Mouse (Mus musculus): Measurements from ENCODE around the gene Pms1. TPM values are rescaled to one million over a fixed set of nuclear protein-coding genes. Genes with fewer than 3 reads are reported as not detected.

Gene Pms1
- 2.8 and 3.2 TPM in 2 replicates for polyA plus RNA-seq (2012)

GRCm38 (mm10) chr1:53296581-53297383 is at the start of gene Pms1, which contains the start of the genes Ormdl1 and Gm28778:
Gene Pms1, minus strand, starts transcription at chr1:53297018.
Gene Ormdl1, plus strand, starts transcription at chr1:53297095.
Gene Gm28778, plus strand, starts transcription at chr1:53297111.
- no peak for TF ChIP-seq GATA1 (IDR thresholded peaks at IDR 0.05; ENCODE audit: low read length)

- no peak for TF ChIP-seq GATA1 (IDR thresholded peaks at IDR 0.05; ENCODE audit: low read length)
These were observed 44.3 kb upstream of the Pms1 start for GRCm38 (mm10) chr1:53341071-53341470.

- no peak for TF ChIP-seq GATA1 (IDR thresholded peaks at IDR 0.05; ENCODE audit: low read length)
These were observed 38.6 kb upstream of the Pms1 start for GRCm38 (mm10) chr1:53335465-53335864.

GRCm38 (mm10) chr1:53324827-53325494 is 28.1 kb upstream of the Pms1 start:
- TF ChIP-seq GATA1 (IDR thresholded peaks at IDR 0.05; ENCODE audit: low read length), result no peak

GRCm38 (mm10) chr1:53324277-53324676 is 27.5 kb upstream of the Pms1 start:
- no peak for TF ChIP-seq GATA1 (IDR thresholded peaks at IDR 0.05; ENCODE audit: low read length)

GRCm38 (mm10) chr1:53323254-53323653 is 26.4 kb upstream of the Pms1 start:
- TF ChIP-seq GATA1 (IDR thresholded peaks at IDR 0.05; ENCODE audit: low read length), result no peak

- TF ChIP-seq GATA1 (IDR thresholded peaks at IDR 0.05; ENCODE audit: low read length), result peak; percentile 12
These were observed 25.0 kb upstream of the Pms1 start for GRCm38 (mm10) chr1:53321662-53322344.

- TF ChIP-seq GATA1 (IDR thresholded peaks at IDR 0.05; ENCODE audit: low read length), result no peak
These were observed 16.5 kb upstream of the Pms1 start, which contains the start of gene Osgepl1 for GRCm38 (mm10) chr1:53312989-53313967. Gene Osgepl1, plus strand, starts transcription at chr1:53313624.

- no peak for TF ChIP-seq GATA1 (IDR thresholded peaks at IDR 0.05; ENCODE audit: low read length)
These were observed 3.7 kb upstream of the Pms1 start for GRCm38 (mm10) chr1:53300506-53300905.

- TF ChIP-seq GATA1 (IDR thresholded peaks at IDR 0.05; ENCODE audit: low read length), result no peak
These were observed 5.6 kb downstream of the Pms1 start for GRCm38 (mm10) chr1:53291197-53291596.

GRCm38 (mm10) chr1:53272646-53273045 is 24.2 kb downstream of the Pms1 start:
- no peak for TF ChIP-seq GATA1 (IDR thresholded peaks at IDR 0.05; ENCODE audit: low read length)

- TF ChIP-seq GATA1 (IDR thresholded peaks at IDR 0.05; ENCODE audit: low read length), result no peak
These were observed 26.9 kb downstream of the Pms1 start for GRCm38 (mm10) chr1:53269901-53270300.

- TF ChIP-seq GATA1 (IDR thresholded peaks at IDR 0.05; ENCODE audit: low read length), result no peak
These were observed 70.8 kb downstream of the Pms1 start for GRCm38 (mm10) chr1:53226063-53226462.

GRCm38 (mm10) chr1:53225616-53226015 is 71.2 kb downstream of the Pms1 start:
- TF ChIP-seq GATA1 (IDR thresholded peaks at IDR 0.05; ENCODE audit: low read length), result no peak

- TF ChIP-seq GATA1 (IDR thresholded peaks at IDR 0.05; ENCODE audit: low read length), result no peak
These were observed 72.0 kb downstream of the Pms1 start for GRCm38 (mm10) chr1:53224775-53225174.
